Mouse (Mus musculus): ENCODE results near the gene Asb12. TPM values are rescaled to one million over a fixed set of nuclear protein-coding genes. Genes with fewer than 3 reads are reported as not detected.

Asb12 gene
- polyA plus RNA-seq (2015; fragmentation: Illumina TruSeq; extraction: RNeasy Lipid Tissue Mini Kit (QIAGEN cat#74804); ENCODE audit: low read depth, low replicate concordance): not detected

DNA sequence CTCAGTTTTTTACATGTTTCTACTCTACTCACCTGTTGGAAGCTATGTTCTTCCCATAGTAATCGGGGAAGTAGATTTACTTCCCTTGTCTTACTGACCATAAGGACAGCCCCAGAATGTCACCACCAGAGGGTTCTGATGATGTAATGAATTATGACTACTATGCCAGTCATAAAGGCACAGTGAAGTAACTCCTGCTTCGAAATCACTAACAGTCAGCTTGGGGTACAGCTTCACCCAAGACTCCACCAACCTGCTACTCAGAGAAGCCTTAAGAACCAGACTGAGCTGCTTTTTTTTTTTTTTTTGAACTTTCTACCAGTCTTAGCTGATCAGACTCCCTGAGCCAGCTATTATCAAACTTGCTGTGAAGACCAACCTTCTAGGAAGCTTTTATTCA, at the start of gene Asb12, which contains the start of gene Pfn5:
TSS of gene Asb12 (minus strand) at position 101 of the 400 bp plus-strand sequence.
TSS of gene Pfn5 (plus strand) at position 218 of the 400 bp plus-strand sequence.

GRCm38 (mm10) chrX:95444776-95445111, 113.0 kb downstream of the Asb12 start, which contains the start of gene Amer1:
Gene Amer1, minus strand, starts transcription at chrX:95444872.

Other genes with a start within 250 kb of the Asb12 start
- gene Amer1, start 113.1 kb downstream of the Asb12 start, polyA plus RNA-seq (2015; fragmentation: Illumina TruSeq; extraction: RNeasy Lipid Tissue Mini Kit (QIAGEN cat#74804); ENCODE audit: low read depth, low replicate concordance): 2.9 TPM
- gene Pfn5, start 117 bp upstream of the Asb12 start, polyA plus RNA-seq (2015; fragmentation: Illumina TruSeq; extraction: RNeasy Lipid Tissue Mini Kit (QIAGEN cat#74804); ENCODE audit: low read depth, low replicate concordance): not detected
- gene Zc4h2, start 100.5 kb upstream of the Asb12 start, polyA plus RNA-seq (2015; fragmentation: Illumina TruSeq; extraction: RNeasy Lipid Tissue Mini Kit (QIAGEN cat#74804); ENCODE audit: low read depth, low replicate concordance): 23.8 TPM
- gene Zc3h12b, start 153.7 kb upstream of the Asb12 start, polyA plus RNA-seq (2015; fragmentation: Illumina TruSeq; extraction: RNeasy Lipid Tissue Mini Kit (QIAGEN cat#74804); ENCODE audit: low read depth, low replicate concordance): 11.4 TPM